Mouse (Mus musculus): ENCODE data around the gene Card19. TPM values are rescaled to one million over a fixed set of nuclear protein-coding genes. Genes with fewer than 3 reads are reported as not detected.
A peak's percentile ranks its signal among the peaks of the same experiment; 100 is the strongest.

Gene Card19
- polyA plus RNA-seq, 1 experiment = 30.4 TPM

GRCm38 (mm10) chr13:49178839-49179585 lies 36.8 kb downstream of the Card19 start:
- peak; percentile 34 to 70 for DNase-seq (ENCODE audit: extremely low spot score in 1 of 2, low spot score in 1 of 2)

GRCm38 (mm10) chr13:49175509-49175908 lies 40.3 kb downstream of the Card19 start:
- DNase-seq (ENCODE audit: extremely low spot score in 1 of 2, low spot score in 1 of 2) = no peak

GRCm38 (mm10) chr13:49172971-49173596 lies 42.8 kb downstream of the Card19 start:
- peak in 1 of 2 experiments; percentile 95 for DNase-seq (ENCODE audit: extremely low spot score in 1 of 2, low spot score in 1 of 2)

- peak; percentile 63 to 82 for DNase-seq (ENCODE audit: extremely low spot score in 1 of 2, low spot score in 1 of 2)
Measured at GRCm38 (mm10) chr13:49172335-49172734, 43.5 kb downstream of the Card19 start.

- no peak for DNase-seq (ENCODE audit: extremely low spot score in 1 of 2, low spot score in 1 of 2)
Measured at GRCm38 (mm10) chr13:49171729-49172128, 44.1 kb downstream of the Card19 start.

GRCm38 (mm10) chr13:49170623-49171022 lies 45.2 kb downstream of the Card19 start:
- no peak for DNase-seq (ENCODE audit: extremely low spot score in 1 of 2, low spot score in 1 of 2)

GRCm38 (mm10) chr13:49169448-49170207 lies 46.2 kb downstream of the Card19 start:
- peak; percentile 69 to 95 for DNase-seq (ENCODE audit: extremely low spot score in 1 of 2, low spot score in 1 of 2)

- DNase-seq (ENCODE audit: extremely low spot score in 1 of 2, low spot score in 1 of 2) = no peak
Measured at GRCm38 (mm10) chr13:49167081-49167480, 48.8 kb downstream of the Card19 start.

GRCm38 (mm10) chr13:49163645-49164044 lies 52.2 kb downstream of the Card19 start:
- no peak for DNase-seq (ENCODE audit: extremely low spot score in 1 of 2, low spot score in 1 of 2)

GRCm38 (mm10) chr13:49162722-49163121 lies 53.1 kb downstream of the Card19 start:
- DNase-seq (ENCODE audit: extremely low spot score in 1 of 2, low spot score in 1 of 2) = no peak

GRCm38 (mm10) chr13:49161236-49161635 lies 54.6 kb downstream of the Card19 start:
- no peak for DNase-seq (ENCODE audit: extremely low spot score in 1 of 2, low spot score in 1 of 2)

GRCm38 (mm10) chr13:49158040-49158713 lies 57.7 kb downstream of the Card19 start:
- DNase-seq (ENCODE audit: extremely low spot score in 1 of 2, low spot score in 1 of 2) = peak in 1 of 2 experiments; percentile 28

GRCm38 (mm10) chr13:49156645-49157044 lies 59.2 kb downstream of the Card19 start:
- no peak for DNase-seq (ENCODE audit: extremely low spot score in 1 of 2, low spot score in 1 of 2)

GRCm38 (mm10) chr13:49154621-49155020 lies 61.2 kb downstream of the Card19 start:
- DNase-seq (ENCODE audit: extremely low spot score in 1 of 2, low spot score in 1 of 2) = no peak

- no peak for DNase-seq (ENCODE audit: extremely low spot score in 1 of 2, low spot score in 1 of 2)
Measured at GRCm38 (mm10) chr13:49154028-49154427, 61.8 kb downstream of the Card19 start.

Other genes with a start within 250 kb of the Card19 start
- gene Fam120a, start 248.0 kb downstream of the Card19 start, polyA plus RNA-seq (2012; rRNA removed) = 92.2 and 92.6 TPM in 2 replicates
- gene Wnk2, start 68.0 kb downstream of the Card19 start, polyA plus RNA-seq (2012; rRNA removed) = 64.8 and 67.4 TPM in 2 replicates
- 56.2 and 61.8 TPM in 2 replicates for gene Ninj1, start 28.6 kb downstream of the Card19 start, polyA plus RNA-seq (2012; rRNA removed)
- gene Susd3, start 32.7 kb upstream of the Card19 start, polyA plus RNA-seq (2012; rRNA removed) = 2.4 and 3.2 TPM in 2 replicates
- gene Fgd3, start 104.3 kb upstream of the Card19 start, polyA plus RNA-seq (2012; rRNA removed) = 10.5 and 10.9 TPM in 2 replicates
- gene Bicd2, start 125.5 kb upstream of the Card19 start, polyA plus RNA-seq (2012; rRNA removed) = 48.6 and 49.5 TPM in 2 replicates
- gene Ippk, start 205.2 kb upstream of the Card19 start, polyA plus RNA-seq (2012; rRNA removed) = 11.5 and 11.6 TPM in 2 replicates